Mouse (Mus musculus): ENCODE results near the gene Stx12.

DNA sequence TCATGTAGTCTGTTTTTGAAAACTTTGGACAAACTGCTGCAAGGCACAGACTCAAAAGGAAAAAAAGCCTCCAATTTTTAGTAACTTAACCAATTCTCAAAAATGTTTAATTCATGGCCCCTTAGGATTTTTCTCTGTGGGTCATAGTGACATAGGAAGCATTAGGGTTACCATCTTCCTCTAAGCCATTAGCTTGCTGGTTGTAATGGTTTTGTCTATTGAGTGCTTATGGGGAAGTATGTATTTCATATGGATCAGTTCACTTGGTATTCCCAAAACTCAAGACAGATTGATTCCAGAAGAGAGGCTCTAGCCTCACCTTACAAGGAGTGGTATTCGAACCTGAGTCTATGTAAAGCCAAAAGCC is 40.6 kb downstream of the Stx12 start:
- no peak for TF ChIP-seq CTCF (IDR thresholded peaks at IDR 0.05)
- TF ChIP-seq EP300 (IDR thresholded peaks at IDR 0.05; ENCODE audit: insufficient read depth, low read depth, low read length), result no peak
- no peak for TF ChIP-seq POLR2A (IDR thresholded peaks at IDR 0.05; ENCODE audit: insufficient read depth, low read depth, low read length)

Data from heart, adult 2 months (tissue).